Mouse (Mus musculus) intestine, embryonic 15.5 days (tissue): ENCODE data around the gene Ddah2. TPM values are rescaled to one million over a fixed set of nuclear protein-coding genes. Genes with fewer than 3 reads are reported as not detected.

Source experiments
- ATAC-seq: fragments of 200-750 bp; cut with Nextera tagmentation; 2 replicates; pipeline ENCODE4 v1.8.0; 2017; ENCODE audit warnings: moderate TSS enrichment, moderate library complexity
- H3K27ac ChIP-seq: fragments of 300-500 bp; sonication (generic); 2 replicates; pipeline ENCODE4 v1.5.1; 2015; ENCODE audit warnings: mild to moderate bottlenecking, inconsistent platforms
- H3K27me3 ChIP-seq: fragments of 300-500 bp; sonication (generic); replicated peaks from 2 replicates; pipeline ENCODE4 v1.6.1; 2015; ENCODE audit warnings: inconsistent platforms
- H3K36me3 ChIP-seq: fragments of 300-500 bp; sonication (generic); 2 replicates; pipeline ENCODE4 v1.6.1; 2015; ENCODE audit warnings: inconsistent platforms
- H3K4me1 ChIP-seq: fragments of 300-500 bp; sonication (generic); replicated peaks from 2 replicates; pipeline ENCODE4 v1.6.1; 2015; ENCODE audit warnings: inconsistent platforms
- H3K4me2 ChIP-seq: fragments of 300-500 bp; sonication (generic); replicated peaks from 2 replicates; pipeline ENCODE4 v1.6.1; 2015; ENCODE audit warnings: mild to moderate bottlenecking, inconsistent platforms
- H3K4me3 ChIP-seq: fragments of 300-500 bp; sonication (generic); replicated peaks from 2 replicates; pipeline ENCODE4 v1.5.1; 2015; ENCODE audit warnings: inconsistent platforms
- H3K9ac ChIP-seq: fragments of 300-500 bp; sonication (generic); 2 replicates; pipeline ENCODE4 v1.6.1; 2015; ENCODE audit warnings: inconsistent platforms
- H3K9me3 ChIP-seq: fragments of 300-500 bp; sonication (generic); 2 replicates; pipeline ENCODE4 v1.6.1; 2016; ENCODE audit warnings: inconsistent platforms
- WGBS: fragments of 180-500 bp; shearing (Covaris S2); methylation state at CpG from one replicate; pipeline ENCODE4 v1.1.7; 2015; 5-methylcytosine and 5-hydroxymethylcytosine counted together
- polyA plus RNA-seq: library from polyadenylated mRNA; unstranded; fragments of >200 nt; fragmentation: Nextera tagmentation; extraction: Ambion mirVana; gene quantifications from 2 replicates; pipeline ENCODE4 v1.2.1, GENCODE M21; 2015

Ddah2 gene
- polyA plus RNA-seq, 1 experiment from 2014 or later = 190 TPM

DNA sequence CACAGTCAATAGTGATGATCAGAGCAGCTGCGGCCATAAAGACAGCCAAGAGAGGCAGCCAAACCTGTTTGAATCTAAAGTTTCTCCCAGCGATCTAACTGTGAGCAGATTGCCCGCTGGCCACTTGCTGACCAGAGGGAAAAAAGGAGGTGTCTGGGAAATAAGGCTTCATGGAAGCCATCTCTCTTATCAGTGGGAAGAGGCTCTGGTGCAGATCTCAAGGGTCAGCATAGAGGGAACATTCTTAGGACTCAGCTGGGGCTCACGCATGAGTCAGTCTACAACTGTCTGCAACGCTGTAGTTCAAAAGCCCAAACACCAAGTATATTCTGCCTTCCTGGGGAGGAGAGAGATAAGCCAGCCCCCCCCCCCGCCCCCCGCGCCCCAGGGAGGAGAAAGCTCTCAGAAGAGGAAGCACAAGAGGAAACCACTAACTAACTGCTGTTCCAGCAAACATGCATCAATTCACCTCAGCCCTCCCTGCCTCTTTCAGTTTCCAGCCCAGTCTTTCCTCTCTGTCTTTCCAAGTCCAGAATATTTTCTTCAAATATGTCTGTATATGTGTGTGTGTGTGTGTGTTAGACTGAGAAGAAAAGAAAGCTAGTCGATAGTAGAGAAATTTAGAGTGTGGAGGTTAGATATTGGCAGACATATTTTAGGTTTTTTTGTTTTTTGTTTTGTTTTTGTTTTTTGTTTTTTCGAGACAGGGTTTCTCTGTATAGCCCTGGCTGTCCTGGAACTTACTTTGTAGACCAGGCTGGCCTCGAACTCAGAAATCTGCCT, 10.5 kb upstream of the Ddah2 start:
- Histone ChIP-seq H3K9ac (no peak overlapping the region; the same call in 1 of the 2 replicates), H3K27me3 (no peaks in the 10 kb centered on the region), H3K36me3 (peaks cover 6% of the 10 kb centered on the region), H3K9me3 (no peaks in the 10 kb centered on the region), H3K4me1 (peaks cover 40% of the 10 kb centered on the region), H3K27ac (peak overlapping the region; percentile 100), H3K4me3 (peak overlapping the region; percentile 16), H3K4me2 (peak overlapping the region; percentile 99)
- ATAC-seq = no peak
- WGBS = 24% methylated on average over 11 of the region's 11 CpGs

DNA sequence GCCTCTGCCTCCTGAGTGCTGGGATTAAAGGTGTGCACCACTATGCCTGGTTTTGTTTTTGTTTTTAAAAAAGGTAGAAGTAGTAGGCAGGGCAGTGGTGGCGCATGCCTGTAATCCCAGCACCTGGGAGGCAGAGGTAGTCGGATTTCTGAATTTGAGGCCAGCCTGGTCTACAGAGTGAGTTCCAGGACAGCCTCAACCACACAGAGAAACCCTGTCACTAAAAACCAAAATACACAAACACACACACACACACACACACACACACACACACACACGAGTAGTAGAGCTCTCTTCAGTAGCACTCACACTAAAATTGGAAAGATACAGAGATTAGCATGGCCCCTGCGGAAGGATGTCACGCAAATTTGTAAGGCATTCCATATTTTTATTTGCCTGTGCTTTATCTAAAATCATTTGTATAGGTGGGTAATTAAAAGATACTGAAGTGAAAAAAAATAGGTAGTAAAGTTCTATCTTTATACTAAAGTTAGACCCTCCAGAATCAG, 9.8 kb upstream of the Ddah2 start:
- 0 out of 2 replicates have a peak, but pooled peaks cover 2% of the 10 kb centered on the region for H3K9me3 ChIP-seq
- H3K4me1 ChIP-seq = peaks cover 40% of the 10 kb centered on the region
- WGBS = 63% methylated on average over 5 of the region's 5 CpGs
- peak overlapping the region; percentile 100 for H3K27ac ChIP-seq
- H3K4me2 ChIP-seq = peak overlapping the region; percentile 99
- H3K27me3 ChIP-seq = no peaks in the 10 kb centered on the region
- H3K9ac ChIP-seq = no peak overlapping the region
- H3K4me3 ChIP-seq = no peak overlapping the region
- H3K36me3 ChIP-seq = peaks cover 10% of the 10 kb centered on the region
- ATAC-seq = no peak

DNA sequence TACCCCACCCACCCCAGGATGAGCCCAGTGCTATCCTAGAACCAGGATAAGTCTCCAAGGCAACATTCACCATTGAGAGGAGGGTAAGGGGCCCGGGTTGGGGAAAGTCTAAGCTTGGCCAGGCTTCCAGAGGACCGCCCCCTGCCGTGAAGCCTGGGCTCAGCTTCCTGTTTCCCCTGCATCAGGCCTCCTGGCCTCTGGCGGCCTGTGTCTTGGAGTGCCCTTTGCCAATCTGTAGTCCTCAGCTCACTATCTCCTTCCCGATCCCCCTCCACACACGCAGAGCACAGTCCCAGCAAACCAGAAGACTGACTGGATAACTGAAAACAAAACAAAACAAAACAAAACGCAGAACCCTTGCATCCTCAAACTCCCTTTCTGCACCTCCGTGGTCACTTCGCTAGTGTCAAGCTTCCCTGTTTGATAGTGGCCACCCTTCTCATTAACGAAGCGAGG, 9.2 kb upstream of the Ddah2 start, which contains the start of gene Clic1:
TSS of gene Clic1 (plus strand) at position 406 of the 456 bp plus-strand sequence.
- H3K9ac ChIP-seq = peak within 1 kb of the TSS; percentile 79
- H3K36me3 ChIP-seq = peaks cover 14% of the 10 kb centered on the region
- 0 out of 2 replicates have a peak, but pooled peaks cover 4% of the 10 kb centered on the region for H3K9me3 ChIP-seq
- H3K27ac ChIP-seq = peak within 1 kb of the TSS; percentile 100
- H3K4me3 ChIP-seq = peak within 1 kb of the TSS; percentile 61
- H3K27me3 ChIP-seq = no peaks in the 10 kb centered on the region
- whole genome bisulfite sequencing = under 1% methylated on average over 11 of the region's 11 CpGs
- H3K4me2 ChIP-seq = peak within 1 kb of the TSS; percentile 99
- peaks cover 43% of the 10 kb centered on the region for H3K4me1 ChIP-seq
- peak; percentile 50 for ATAC-seq

DNA sequence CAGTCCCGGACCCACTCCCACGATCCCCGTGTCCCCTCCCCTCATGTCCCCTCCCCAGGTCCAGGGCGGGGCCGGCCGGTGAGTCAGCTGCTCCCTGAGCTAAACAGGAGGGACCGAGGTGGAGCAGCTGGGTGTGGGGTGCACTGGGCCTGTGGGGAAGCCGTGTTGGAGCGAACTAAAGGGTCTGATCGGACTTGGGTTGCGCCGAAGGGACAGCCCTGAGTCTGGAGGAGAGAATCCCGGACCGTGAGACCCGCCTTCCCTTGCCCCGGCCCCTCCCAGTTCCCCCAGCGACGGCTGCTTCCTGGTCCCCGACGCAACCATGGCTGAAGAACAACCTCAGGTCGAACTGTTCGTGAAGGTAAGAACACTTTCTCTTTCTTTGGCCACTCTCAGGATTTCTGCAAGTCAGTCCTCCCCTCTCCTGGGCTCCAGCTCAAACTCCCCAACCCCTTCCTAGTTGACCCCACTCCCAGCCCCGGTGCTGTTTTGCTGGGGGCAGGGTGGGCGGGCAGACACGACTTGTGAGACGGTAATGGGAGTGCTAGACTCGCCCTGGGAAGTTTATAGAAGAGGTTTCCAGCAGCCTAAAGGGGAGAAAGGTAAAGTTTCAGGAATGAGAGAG, 8.6 kb upstream of the Ddah2 start:
- peak; percentile 5 for ATAC-seq
- peak overlapping the region; percentile 99 for H3K4me2 ChIP-seq
- H3K27me3 ChIP-seq = no peaks in the 10 kb centered on the region
- H3K9ac ChIP-seq = peak overlapping the region; percentile 79
- under 1% methylated on average over 27 of the region's 27 CpGs for WGBS
- peak overlapping the region; percentile 100 for H3K27ac ChIP-seq
- peaks cover 18% of the 10 kb centered on the region for H3K36me3 ChIP-seq
- H3K9me3 ChIP-seq = 0 out of 2 replicates have a peak, but pooled peaks cover 4% of the 10 kb centered on the region
- H3K4me3 ChIP-seq = peak overlapping the region; percentile 61
- peaks cover 39% of the 10 kb centered on the region for H3K4me1 ChIP-seq

DNA sequence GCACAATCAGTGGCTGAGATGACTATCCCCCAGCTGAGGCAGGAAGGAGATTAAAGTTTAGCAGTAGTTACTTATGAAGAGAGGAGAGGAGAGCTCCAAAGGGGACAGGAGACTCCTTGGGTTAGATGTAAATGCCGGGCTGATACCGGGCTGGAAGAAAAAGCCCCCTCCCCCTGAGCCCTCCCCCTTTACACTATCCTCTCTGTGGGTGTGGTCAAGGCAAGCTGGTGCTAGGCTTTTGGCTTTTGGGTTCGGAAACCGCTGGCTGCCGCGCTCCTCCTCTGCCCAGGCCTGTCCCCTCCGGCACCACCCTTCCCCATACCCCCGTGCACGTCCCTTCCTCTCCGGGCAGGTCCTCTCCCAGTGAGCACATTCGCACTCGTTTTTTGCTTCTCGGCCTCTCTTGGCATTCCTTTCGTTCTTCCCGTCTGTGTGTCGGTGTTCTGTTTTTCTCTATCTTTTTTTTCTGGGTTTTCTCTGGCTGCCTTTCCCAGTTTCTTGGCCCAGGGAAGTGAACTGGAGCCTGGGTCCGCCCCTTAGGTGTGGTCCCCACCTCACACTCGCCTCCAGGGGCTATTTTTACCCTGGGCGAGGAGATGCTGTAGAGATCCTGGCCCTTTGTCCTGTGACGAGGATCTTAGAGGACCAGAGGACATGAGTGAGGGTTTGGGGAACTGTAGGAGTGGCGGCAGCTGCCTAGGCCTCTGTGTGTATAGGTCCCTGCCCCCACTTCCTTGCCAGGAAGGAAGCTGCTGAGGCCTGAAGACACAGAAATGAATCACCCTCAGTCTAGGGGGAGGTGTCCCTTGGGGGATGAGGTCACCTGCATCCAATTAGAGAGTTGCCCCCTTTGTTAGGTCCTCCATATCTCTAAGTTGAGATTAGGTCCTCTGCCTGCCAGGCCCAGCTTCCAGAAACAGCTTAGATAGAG, 7.4 kb upstream of the Ddah2 start:
- peak; percentile 59 for ATAC-seq
- no peaks in the 10 kb centered on the region for H3K27me3 ChIP-seq
- peaks cover 24% of the 10 kb centered on the region for H3K36me3 ChIP-seq
- peak overlapping the region; percentile 99 for H3K4me2 ChIP-seq
- peak overlapping the region; percentile 73 for H3K9ac ChIP-seq
- H3K9me3 ChIP-seq = 0 out of 2 replicates have a peak, but pooled peaks cover 4% of the 10 kb centered on the region
- H3K27ac ChIP-seq = peak overlapping the region; percentile 97
- peak overlapping the region; percentile 61 for H3K4me3 ChIP-seq
- peaks cover 36% of the 10 kb centered on the region for H3K4me1 ChIP-seq
- WGBS = under 1% methylated on average over 21 of the region's 21 CpGs

DNA sequence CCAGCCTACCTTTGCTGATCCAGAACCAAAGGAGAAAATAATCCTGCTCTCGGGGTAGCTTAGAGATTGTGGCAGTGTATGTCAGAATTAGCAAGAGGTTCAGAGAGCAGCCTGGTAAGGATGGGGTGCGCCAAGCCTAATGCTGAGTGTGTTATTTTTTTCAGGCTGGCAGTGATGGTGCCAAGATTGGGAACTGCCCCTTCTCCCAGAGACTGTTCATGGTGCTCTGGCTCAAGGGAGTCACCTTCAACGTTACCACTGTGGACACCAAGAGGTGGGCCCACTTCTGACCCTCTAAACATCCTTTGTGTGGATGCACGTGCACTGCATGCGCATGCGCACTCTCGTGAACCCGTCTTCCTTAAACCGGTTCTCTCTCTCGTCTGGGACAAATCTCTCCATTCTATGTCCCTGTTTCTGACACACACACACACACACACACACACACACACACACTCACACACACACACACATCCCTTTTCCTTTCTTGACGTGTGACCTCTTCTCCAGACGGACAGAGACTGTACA, 6.5 kb upstream of the Ddah2 start:
- WGBS = 73% methylated on average over 12 of the region's 12 CpGs
- H3K4me3 ChIP-seq = peak overlapping the region; percentile 61
- H3K27me3 ChIP-seq = no peaks in the 10 kb centered on the region
- H3K27ac ChIP-seq = peak overlapping the region; percentile 97
- peak overlapping the region; percentile 99 for H3K4me2 ChIP-seq
- H3K4me1 ChIP-seq = peaks cover 33% of the 10 kb centered on the region
- no peak for ATAC-seq
- H3K36me3 ChIP-seq = peaks cover 24% of the 10 kb centered on the region
- H3K9ac ChIP-seq = peak overlapping the region; percentile 73
- H3K9me3 ChIP-seq = 0 out of 2 replicates have a peak, but pooled peaks cover 4% of the 10 kb centered on the region

DNA sequence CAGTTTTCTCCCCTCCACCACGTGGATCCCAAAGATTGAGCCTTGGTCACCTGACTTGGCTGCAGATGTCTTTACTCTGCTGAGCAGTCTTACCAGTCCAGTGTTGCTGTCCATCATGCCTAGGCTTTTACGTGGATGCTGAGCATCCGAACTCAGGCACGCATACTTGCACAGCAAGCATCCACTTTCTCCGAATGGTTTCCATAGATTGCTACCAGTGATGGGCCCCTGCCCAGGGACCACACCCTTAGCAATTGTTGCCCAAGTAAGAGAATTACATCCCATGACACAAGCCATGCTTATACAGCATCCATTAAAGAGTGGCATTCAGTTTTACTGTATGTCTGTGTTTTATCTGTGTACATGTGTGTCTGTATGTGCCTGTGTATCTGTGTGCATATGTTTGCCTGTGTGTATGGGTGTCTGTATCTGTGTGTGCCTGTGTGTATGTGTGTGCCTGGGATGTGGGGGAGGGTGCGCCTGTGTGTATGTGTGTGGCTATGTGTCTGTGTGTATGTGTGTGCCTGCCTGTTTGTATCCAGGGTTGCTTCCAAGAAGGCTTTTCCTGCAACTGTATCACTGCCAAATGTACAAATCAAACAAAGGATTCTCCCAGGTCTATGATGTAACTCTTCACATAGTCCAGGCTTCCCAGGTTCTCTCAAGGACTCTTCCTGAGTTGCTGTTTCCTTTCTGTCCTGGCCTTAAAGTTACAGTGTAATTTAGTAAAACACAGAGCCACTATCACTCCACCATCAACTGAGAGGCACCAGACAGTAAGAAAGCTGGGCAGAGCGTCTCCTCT, 2.9 kb upstream of the Ddah2 start:
- H3K4me1 ChIP-seq = peaks cover 34% of the 10 kb centered on the region
- H3K9me3 ChIP-seq = 0 out of 2 replicates have a peak, but pooled peaks cover 4% of the 10 kb centered on the region
- no peak for ATAC-seq
- H3K27me3 ChIP-seq = no peaks in the 10 kb centered on the region
- H3K4me2 ChIP-seq = no peak overlapping the region
- no peak overlapping the region for H3K27ac ChIP-seq
- H3K9ac ChIP-seq = 0 out of 2 replicates have a peak overlapping the region, but pooled peaks have one; percentile 18
- H3K4me3 ChIP-seq = no peak overlapping the region
- peaks cover 26% of the 10 kb centered on the region for H3K36me3 ChIP-seq
- WGBS = 88% methylated on average over 7 of the region's 7 CpGs

DNA sequence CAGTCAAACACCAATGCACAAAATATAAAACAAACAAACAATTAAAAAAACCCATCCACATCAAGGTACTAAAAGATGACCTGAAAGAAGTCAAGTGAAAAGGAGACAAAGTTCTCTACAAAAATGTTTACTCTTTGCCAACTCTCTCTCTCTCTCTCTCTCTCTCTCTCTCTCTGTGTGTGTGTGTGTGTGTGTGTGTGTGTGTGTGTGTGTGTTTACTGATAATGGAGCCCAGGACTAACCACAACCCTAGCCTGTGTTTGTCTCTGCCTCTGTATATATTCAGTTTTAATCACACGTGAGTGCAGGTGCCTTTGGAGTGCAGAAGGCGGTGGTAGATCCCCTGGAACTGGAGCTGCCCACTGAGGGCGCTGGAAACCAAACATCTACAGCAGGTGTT, 1.7 kb upstream of the Ddah2 start:
- no peak for ATAC-seq
- Histone ChIP-seq H3K36me3 (peaks cover 31% of the 10 kb centered on the region), H3K4me1 (peaks cover 40% of the 10 kb centered on the region), H3K9ac (no peak overlapping the region), H3K4me2 (no peak overlapping the region), H3K9me3 (0 out of 2 replicates have a peak, but pooled peaks cover 4% of the 10 kb centered on the region), H3K4me3 (no peak overlapping the region), H3K27ac (no peak overlapping the region), H3K27me3 (no peaks in the 10 kb centered on the region)
- WGBS = 74% methylated on average over 3 of the region's 3 CpGs

DNA sequence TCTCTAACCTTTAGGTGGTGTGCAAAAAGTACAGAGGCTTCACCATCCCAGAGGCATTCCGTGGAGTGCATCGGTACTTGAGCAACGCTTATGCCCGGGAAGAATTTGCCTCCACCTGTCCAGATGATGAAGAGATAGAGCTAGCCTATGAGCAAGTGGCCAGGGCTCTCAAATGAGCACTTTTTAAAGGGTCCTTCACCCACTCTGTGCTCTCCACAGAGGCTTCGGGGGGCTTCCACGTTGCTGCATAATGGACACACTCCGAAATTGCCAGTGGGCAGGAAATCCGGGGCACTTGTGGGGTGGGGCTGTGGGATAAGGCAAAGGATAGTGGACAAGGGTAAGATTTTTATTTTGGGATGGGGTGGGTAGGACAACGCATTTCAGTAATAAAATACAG, 519 bp upstream of the Ddah2 start:
- Histone ChIP-seq H3K36me3 (peaks cover 25% of the 10 kb centered on the region), H3K4me2 (peak overlapping the region; percentile 79), H3K9ac (no peak overlapping the region), H3K4me1 (peaks cover 42% of the 10 kb centered on the region), H3K9me3 (0 out of 2 replicates have a peak, but pooled peaks cover 4% of the 10 kb centered on the region), H3K27me3 (no peaks in the 10 kb centered on the region), H3K4me3 (no peak overlapping the region), H3K27ac (peak overlapping the region; percentile 27; the same call in 1 of the 2 replicates)
- peak; percentile 1; the same call in 1 of the 2 replicates for ATAC-seq
- WGBS = 54% methylated on average over 9 of the region's 9 CpGs

DNA sequence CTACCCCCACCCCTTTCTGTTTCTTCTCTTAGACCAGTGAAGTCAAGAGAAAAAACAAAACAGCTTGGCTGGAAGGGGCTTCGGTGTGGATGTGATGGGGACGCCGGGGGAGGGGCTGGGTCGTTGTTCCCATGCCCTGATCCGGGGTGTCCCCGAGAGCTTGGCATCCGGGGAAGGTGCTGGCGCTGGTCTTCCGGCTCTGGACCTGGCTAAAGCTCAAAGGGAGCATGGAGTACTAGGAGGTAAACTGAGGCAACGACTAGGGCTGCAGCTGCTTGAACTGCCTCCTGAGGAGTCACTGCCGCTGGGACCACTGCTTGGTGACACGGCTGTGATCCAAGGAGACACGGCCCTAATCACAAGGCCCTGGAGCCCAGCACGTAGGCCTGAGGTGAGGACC, 1.2 kb downstream of the Ddah2 start:
- Histone ChIP-seq H3K27me3 (no peaks in the 10 kb centered on the region), H3K9me3 (no peaks in the 10 kb centered on the region), H3K9ac (peak overlapping the region; percentile 71), H3K4me2 (peak overlapping the region; percentile 79), H3K4me1 (peaks cover 57% of the 10 kb centered on the region), H3K4me3 (peak overlapping the region; percentile 65), H3K36me3 (peaks cover 14% of the 10 kb centered on the region), H3K27ac (peak overlapping the region; percentile 93; the same call in 1 of the 2 replicates)
- ATAC-seq = no peak
- 29% methylated on average over 14 of the region's 14 CpGs for whole genome bisulfite sequencing
